Mouse (Mus musculus): ENCODE data around the gene Nt5dc2. TPM values are rescaled to one million over a fixed set of nuclear protein-coding genes. Genes with fewer than 3 reads are reported as not detected.

Gene Nt5dc2
- polyA plus RNA-seq, 1 experiment from 2014 or later, result 458 TPM

DNA sequence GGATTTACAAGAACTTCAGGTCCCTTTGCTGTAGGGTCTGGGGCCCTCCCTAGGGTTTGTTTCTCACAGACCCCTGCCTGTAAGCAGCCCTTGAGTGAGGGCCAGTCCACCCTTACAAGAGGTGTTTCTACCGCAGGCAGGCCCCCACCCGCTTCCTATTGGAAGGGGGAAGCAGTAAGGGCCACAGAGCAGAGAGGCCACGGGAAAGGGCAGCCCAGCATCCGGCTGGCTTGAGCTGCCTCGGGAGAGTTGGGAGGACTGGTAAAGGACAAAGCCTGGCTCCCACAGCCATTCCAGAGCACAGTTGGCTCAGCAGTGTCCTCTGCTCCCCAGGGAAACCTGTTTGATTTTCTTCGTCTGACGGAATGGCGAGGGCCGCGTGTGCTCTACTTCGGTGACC, 6.9 kb downstream of the Nt5dc2 start:
- Histone ChIP-seq H3K36me3 (ENCODE audit: control insufficient read depth, insufficient read depth, low read length) (peaks cover 50% of the 10 kb centered on the region), H3K9me3 (ENCODE audit: control insufficient read depth, low read length) (no peaks in the 10 kb centered on the region)
- DNase-seq (ENCODE audit: low spot score), result no peak

DNA sequence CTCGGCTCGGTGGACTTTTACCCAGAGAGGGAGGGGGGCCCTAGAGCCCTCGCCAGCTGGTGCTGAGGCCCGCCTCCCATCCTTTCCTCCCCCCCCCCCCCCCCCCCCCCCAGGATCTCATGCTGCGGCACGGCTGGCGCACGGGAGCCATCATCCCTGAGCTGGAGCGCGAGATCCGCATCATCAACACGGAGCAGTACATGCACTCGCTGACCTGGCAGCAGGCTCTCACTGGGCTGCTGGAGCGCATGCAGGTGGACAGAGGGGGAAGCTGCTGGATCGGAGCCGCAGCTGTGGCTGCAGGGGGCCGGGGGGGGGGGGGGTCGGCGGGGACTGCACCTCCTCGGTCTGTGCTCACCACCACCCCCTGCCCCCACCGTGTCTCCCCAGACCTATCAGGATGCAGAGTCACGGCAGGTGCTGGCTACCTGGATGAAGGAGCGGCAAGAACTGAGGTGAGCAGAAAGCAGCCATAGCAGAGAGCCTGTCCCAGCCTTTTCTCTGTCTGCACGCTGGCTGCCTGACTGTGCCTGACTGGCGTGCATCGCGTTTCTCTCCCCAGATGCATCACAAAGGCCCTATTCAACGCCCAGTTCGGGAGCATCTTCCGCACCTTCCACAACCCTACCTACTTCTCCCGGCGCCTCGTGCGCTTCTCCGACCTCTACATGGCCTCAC, 7.5 kb downstream of the Nt5dc2 start:
- H3K36me3 ChIP-seq (ENCODE audit: control insufficient read depth, insufficient read depth, low read length), result peaks cover 50% of the 10 kb centered on the region
- H3K27me3 ChIP-seq (ENCODE audit: control insufficient read depth, insufficient read depth, low read length), result no peaks in the 10 kb centered on the region
- 86% methylated on average over 22 of the region's 35 CpGs for WGBS
- no peak overlapping the region for H3K27ac ChIP-seq (ENCODE audit: low read depth, low read length)
- H3K4me1 ChIP-seq (replicated peaks; ENCODE audit: control insufficient read depth, insufficient read depth, low read length), result no peaks in the 10 kb centered on the region; the same call in 1 of the 2 replicates
- no peak overlapping the region for H3K4me2 ChIP-seq (replicated peaks; ENCODE audit: low read depth, low read length)
- no peak for DNase-seq (ENCODE audit: low spot score)
- H3K9me3 ChIP-seq (ENCODE audit: control insufficient read depth, low read length), result no peaks in the 10 kb centered on the region
- no peak for ATAC-seq (ENCODE audit: low FRiP score)
- H3K4me3 ChIP-seq (ENCODE audit: low read depth, low read length), result no peak overlapping the region
- no peak overlapping the region for H3K9ac ChIP-seq (ENCODE audit: low read depth, low read length)

More for the DNA sequence above, 6.9 kb downstream of the Nt5dc2 start:
- Histone ChIP-seq H3K4me1 (replicated peaks; ENCODE audit: control insufficient read depth, insufficient read depth, low read length) (no peaks in the 10 kb centered on the region; the same call in 1 of the 2 replicates), H3K27me3 (ENCODE audit: control insufficient read depth, insufficient read depth, low read length) (no peaks in the 10 kb centered on the region), H3K9ac (ENCODE audit: low read depth, low read length) (no peak overlapping the region), H3K4me2 (replicated peaks; ENCODE audit: low read depth, low read length) (no peak overlapping the region), H3K4me3 (ENCODE audit: low read depth, low read length) (no peak overlapping the region), H3K27ac (ENCODE audit: low read depth, low read length) (no peak overlapping the region)
- no peak for ATAC-seq (ENCODE audit: low FRiP score)
- 83% methylated on average over 11 of the region's 11 CpGs for WGBS

DNA sequence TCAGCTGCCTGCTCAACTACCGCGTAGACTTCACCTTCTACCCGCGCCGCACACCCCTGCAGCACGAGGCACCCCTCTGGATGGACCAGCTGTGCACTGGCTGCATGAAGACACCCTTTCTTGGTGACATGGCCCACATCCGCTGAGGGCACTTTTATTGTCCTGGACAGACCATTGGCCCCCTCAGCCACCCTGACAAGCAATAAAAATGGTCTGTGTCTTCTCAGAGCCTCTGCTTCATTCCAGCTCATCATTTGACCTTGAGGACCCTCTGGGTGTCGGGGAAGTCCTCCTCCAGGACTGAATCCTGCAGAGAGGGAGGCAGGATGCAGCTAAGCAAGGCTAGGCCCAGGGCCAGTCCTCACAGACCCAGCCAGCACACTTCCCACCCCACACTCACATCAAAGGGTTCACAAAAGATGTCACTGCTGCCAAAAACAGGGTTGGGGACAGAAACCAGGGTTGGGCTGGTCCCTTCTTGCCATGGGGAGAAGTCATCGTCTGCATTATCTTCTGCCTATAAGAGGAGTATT, 8.1 kb downstream of the Nt5dc2 start:
- Histone ChIP-seq H3K4me1 (replicated peaks; ENCODE audit: control insufficient read depth, insufficient read depth, low read length) (no peaks in the 10 kb centered on the region; the same call in 1 of the 2 replicates), H3K4me2 (replicated peaks; ENCODE audit: low read depth, low read length) (no peak overlapping the region), H3K9ac (ENCODE audit: low read depth, low read length) (no peak overlapping the region), H3K27me3 (ENCODE audit: control insufficient read depth, insufficient read depth, low read length) (no peaks in the 10 kb centered on the region), H3K36me3 (ENCODE audit: control insufficient read depth, insufficient read depth, low read length) (peaks cover 50% of the 10 kb centered on the region), H3K4me3 (ENCODE audit: low read depth, low read length) (no peak overlapping the region), H3K9me3 (ENCODE audit: control insufficient read depth, low read length) (no peaks in the 10 kb centered on the region), H3K27ac (ENCODE audit: low read depth, low read length) (no peak overlapping the region)
- DNase-seq (ENCODE audit: low spot score) (no peak), ATAC-seq (ENCODE audit: low FRiP score) (no peak)
- 94% methylated on average over 9 of the region's 9 CpGs for WGBS

DNA sequence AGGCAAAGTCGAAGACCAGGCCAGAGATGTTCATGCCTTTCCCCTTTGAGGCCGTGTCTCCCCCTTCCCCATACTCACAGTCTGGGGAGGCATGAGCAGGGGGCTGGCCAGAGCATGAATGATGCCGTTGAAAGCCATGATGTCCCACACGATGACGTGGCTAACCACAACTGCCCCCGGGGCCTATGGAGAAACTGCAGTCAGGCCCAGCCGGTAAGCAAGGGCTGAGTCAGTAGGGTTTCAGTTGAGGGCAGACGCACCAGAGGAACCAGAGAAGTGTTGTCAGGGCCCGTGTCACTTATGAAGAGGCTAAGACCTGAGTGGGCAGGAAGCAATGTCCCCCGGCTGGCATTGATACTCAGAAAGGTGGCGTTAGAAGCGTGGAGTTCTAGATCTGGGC, 8.8 kb downstream of the Nt5dc2 start:
- H3K4me2 ChIP-seq (replicated peaks; ENCODE audit: low read depth, low read length), result no peak overlapping the region
- H3K9ac ChIP-seq (ENCODE audit: low read depth, low read length), result no peak overlapping the region
- H3K36me3 ChIP-seq (ENCODE audit: control insufficient read depth, insufficient read depth, low read length), result peaks cover 50% of the 10 kb centered on the region
- H3K27me3 ChIP-seq (ENCODE audit: control insufficient read depth, insufficient read depth, low read length), result no peaks in the 10 kb centered on the region
- H3K27ac ChIP-seq (ENCODE audit: low read depth, low read length), result no peak overlapping the region
- no peaks in the 10 kb centered on the region for H3K4me1 ChIP-seq (replicated peaks; ENCODE audit: control insufficient read depth, insufficient read depth, low read length)
- ATAC-seq (ENCODE audit: low FRiP score) (no peak), DNase-seq (ENCODE audit: low spot score) (no peak)
- 92% methylated on average over 12 of the region's 12 CpGs for WGBS
- no peaks in the 10 kb centered on the region for H3K9me3 ChIP-seq (ENCODE audit: control insufficient read depth, low read length)
- no peak overlapping the region for H3K4me3 ChIP-seq (ENCODE audit: low read depth, low read length)

DNA sequence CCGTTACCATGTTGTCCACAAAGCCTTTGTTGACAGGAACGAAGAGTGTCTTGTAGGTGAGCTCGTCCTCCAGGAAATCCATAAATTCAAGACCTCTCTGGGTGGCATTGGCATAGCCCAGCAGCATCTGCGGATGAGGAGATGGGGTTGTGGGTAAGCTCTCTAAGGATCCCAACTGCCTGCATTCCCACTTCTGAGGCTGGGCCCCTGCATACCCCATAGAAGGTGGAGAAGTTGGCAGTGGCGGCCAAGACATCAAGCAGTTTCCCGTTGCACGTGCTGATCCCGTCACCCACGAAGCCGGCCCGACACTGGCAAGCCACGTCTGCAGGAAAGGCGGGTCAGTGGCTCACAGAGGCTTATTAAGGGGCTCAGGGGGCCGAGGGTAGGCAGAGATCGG, 9.3 kb downstream of the Nt5dc2 start:
- no peak for DNase-seq (ENCODE audit: low spot score)
- 92% methylated on average over 15 of the region's 15 CpGs for WGBS
- Histone ChIP-seq H3K27me3 (ENCODE audit: control insufficient read depth, insufficient read depth, low read length) (no peaks in the 10 kb centered on the region), H3K27ac (ENCODE audit: low read depth, low read length) (no peak overlapping the region), H3K36me3 (ENCODE audit: control insufficient read depth, insufficient read depth, low read length) (peaks cover 50% of the 10 kb centered on the region), H3K4me2 (replicated peaks; ENCODE audit: low read depth, low read length) (no peak overlapping the region), H3K4me3 (ENCODE audit: low read depth, low read length) (no peak overlapping the region), H3K9me3 (ENCODE audit: control insufficient read depth, low read length) (no peaks in the 10 kb centered on the region), H3K9ac (ENCODE audit: low read depth, low read length) (no peak overlapping the region), H3K4me1 (replicated peaks; ENCODE audit: control insufficient read depth, insufficient read depth, low read length) (no peaks in the 10 kb centered on the region)
- no peak for ATAC-seq (ENCODE audit: low FRiP score)

DNA sequence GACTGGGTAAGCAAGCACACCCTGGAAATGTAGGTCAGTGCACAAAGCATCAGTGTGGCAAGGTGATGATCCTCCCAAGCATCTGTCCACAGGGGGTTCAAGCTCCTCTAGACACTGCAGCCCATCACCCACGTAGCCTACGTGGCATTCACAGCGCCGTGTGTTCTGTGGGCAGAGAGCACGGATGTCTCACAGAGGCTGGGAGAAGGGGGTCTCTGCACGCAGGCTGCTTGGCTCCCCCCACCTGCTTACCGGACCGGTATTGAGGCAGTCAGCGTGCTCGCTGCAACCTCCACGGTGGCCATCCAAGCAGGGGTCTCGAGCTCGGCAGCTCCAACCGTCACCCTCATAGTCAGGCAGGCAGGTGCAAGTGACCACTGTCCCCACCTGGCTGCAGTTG, 10.2 kb downstream of the Nt5dc2 start:
- ATAC-seq (ENCODE audit: low FRiP score), result no peak
- Histone ChIP-seq H3K27me3 (ENCODE audit: control insufficient read depth, insufficient read depth, low read length) (no peaks in the 10 kb centered on the region), H3K9me3 (ENCODE audit: control insufficient read depth, low read length) (no peaks in the 10 kb centered on the region), H3K4me2 (replicated peaks; ENCODE audit: low read depth, low read length) (no peak overlapping the region), H3K4me1 (replicated peaks; ENCODE audit: control insufficient read depth, insufficient read depth, low read length) (no peaks in the 10 kb centered on the region), H3K36me3 (ENCODE audit: control insufficient read depth, insufficient read depth, low read length) (peaks cover 42% of the 10 kb centered on the region), H3K27ac (ENCODE audit: low read depth, low read length) (no peak overlapping the region), H3K4me3 (ENCODE audit: low read depth, low read length) (no peak overlapping the region), H3K9ac (ENCODE audit: low read depth, low read length) (no peak overlapping the region)
- WGBS, result 96% methylated on average over 14 of the region's 14 CpGs
- DNase-seq (ENCODE audit: low spot score), result no peak

DNA sequence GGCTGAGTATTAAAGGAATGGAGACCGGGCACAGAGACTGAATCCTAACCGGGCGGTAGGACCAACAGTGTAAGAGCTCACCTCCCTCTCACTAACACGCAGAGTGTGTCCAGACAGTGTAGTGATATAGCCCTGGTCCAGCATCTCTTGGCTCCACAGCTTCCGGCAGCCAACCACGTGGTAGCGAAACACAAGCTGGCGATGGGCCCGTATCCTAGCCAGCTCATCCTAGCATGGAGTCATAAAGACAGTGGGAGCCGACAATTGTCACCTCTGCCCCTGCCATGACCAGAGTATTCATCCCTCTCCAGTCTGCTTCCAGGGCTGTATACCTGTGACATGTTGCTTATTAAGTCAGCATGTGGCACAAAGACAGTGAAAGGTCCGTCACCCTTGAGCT, 14.8 kb downstream of the Nt5dc2 start:
- Histone ChIP-seq H3K4me1 (replicated peaks; ENCODE audit: control insufficient read depth, insufficient read depth, low read length) (no peaks in the 10 kb centered on the region), H3K27ac (ENCODE audit: low read depth, low read length) (no peak overlapping the region), H3K9ac (ENCODE audit: low read depth, low read length) (no peak overlapping the region), H3K36me3 (ENCODE audit: control insufficient read depth, insufficient read depth, low read length) (0 out of 2 replicates have a peak, but pooled peaks cover 9% of the 10 kb centered on the region), H3K4me3 (ENCODE audit: low read depth, low read length) (no peak overlapping the region), H3K4me2 (replicated peaks; ENCODE audit: low read depth, low read length) (no peak overlapping the region), H3K9me3 (ENCODE audit: control insufficient read depth, low read length) (no peaks in the 10 kb centered on the region), H3K27me3 (ENCODE audit: control insufficient read depth, insufficient read depth, low read length) (no peaks in the 10 kb centered on the region)
- DNase-seq (ENCODE audit: low spot score) (no peak), ATAC-seq (ENCODE audit: low FRiP score) (no peak)
- 94% methylated on average over 11 of the region's 11 CpGs for WGBS

DNA sequence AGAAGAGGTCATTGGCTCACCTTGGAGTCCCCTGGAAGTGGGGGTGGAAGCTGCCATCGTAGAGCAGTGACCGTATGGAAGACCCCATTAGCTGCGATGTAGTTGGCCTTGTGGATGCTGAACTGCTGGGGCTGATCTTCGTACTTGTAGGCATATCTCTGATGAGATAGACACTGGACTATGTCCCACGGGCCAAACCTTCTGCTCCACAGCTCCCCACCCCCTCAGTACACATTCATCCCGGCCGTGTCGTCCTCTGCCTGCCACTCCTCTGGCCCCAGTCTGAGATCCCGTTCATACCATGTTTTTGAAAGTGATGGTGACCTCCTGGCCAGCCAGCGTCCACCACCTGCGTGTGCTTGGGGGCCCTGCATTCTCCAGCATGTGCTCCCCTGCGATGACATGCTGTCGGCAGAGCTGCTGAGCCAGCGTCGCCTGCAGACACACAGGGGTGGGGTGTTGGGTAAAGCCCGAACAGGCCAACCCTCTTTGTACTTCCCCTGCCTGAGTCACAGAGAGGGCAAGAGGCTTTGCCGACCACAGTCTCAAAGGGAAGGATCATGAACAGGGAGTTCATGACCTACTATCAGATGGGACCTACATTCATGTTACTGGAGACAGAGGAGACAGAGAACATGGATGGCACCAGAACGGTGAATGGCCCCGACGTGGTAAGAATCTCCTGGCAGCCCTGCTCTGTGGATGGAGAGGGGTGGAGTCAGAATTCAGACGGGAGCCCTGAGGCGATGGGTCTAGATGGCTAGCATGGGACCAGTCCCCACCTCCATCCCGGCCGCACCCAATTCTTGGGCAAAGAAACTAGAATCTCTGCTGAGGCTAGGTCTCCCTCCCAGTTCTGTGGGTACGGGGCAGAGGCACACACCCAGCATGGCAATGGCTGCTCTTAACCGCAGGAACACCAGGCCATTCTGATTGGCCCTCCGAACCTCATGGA, 29.6 kb downstream of the Nt5dc2 start:
- Histone ChIP-seq H3K9ac (ENCODE audit: low read depth, low read length) (no peak overlapping the region), H3K4me1 (replicated peaks; ENCODE audit: control insufficient read depth, insufficient read depth, low read length) (no peaks in the 10 kb centered on the region), H3K36me3 (ENCODE audit: control insufficient read depth, insufficient read depth, low read length) (no peaks in the 10 kb centered on the region), H3K9me3 (ENCODE audit: control insufficient read depth, low read length) (no peaks in the 10 kb centered on the region), H3K27ac (ENCODE audit: low read depth, low read length) (no peak overlapping the region), H3K27me3 (ENCODE audit: control insufficient read depth, insufficient read depth, low read length) (no peaks in the 10 kb centered on the region), H3K4me2 (replicated peaks; ENCODE audit: low read depth, low read length) (no peak overlapping the region), H3K4me3 (ENCODE audit: low read depth, low read length) (no peak overlapping the region)
- no peak for DNase-seq (ENCODE audit: low spot score)
- 81% methylated on average over 27 of the region's 27 CpGs for WGBS
- ATAC-seq (ENCODE audit: low FRiP score), result no peak
